Mouse (Mus musculus) liver, adult 2 months (tissue): ENCODE results near the gene Aebp2.

Experiments
- CTCF ChIP-seq: fragments of 200-500 bp; IDR thresholded peaks from 2 replicates; pipeline ENCODE4 v1.5.1; 2011; ENCODE audit warnings: low read depth, low read length, control low read depth
- POLR2A ChIP-seq: fragments of 200-500 bp; IDR thresholded peaks from 2 replicates; pipeline ENCODE4 v1.6.1; 2011; ENCODE audit warnings: low read length, control low read depth; ENCODE audit not compliant: insufficient read depth; ENCODE audit errors: extremely low read depth

- TF ChIP-seq CTCF = no peak
- TF ChIP-seq POLR2A = no peak
Measured at GRCm38 (mm10) chr6:140722058-140722457, 99.6 kb downstream of the Aebp2 start.
